Mouse (Mus musculus) neural tube, embryonic 13.5 days (tissue): ENCODE data around the gene Afg1l. TPM values are rescaled to one million over a fixed set of nuclear protein-coding genes. Genes with fewer than 3 reads are reported as not detected.

Source experiments
- ATAC-seq: fragments of 200-750 bp; cut with Nextera tagmentation; 2 replicates; pipeline ENCODE4 v1.8.0; 2017; ENCODE audit warnings: low read depth, mild to moderate bottlenecking, moderate TSS enrichment, moderate library complexity
- H3K27ac ChIP-seq: fragments of 300-500 bp; sonication (generic); replicated peaks from 2 replicates; pipeline ENCODE4 v1.5.1; 2015; ENCODE audit warnings: moderate library complexity, mild to moderate bottlenecking, inconsistent platforms
- H3K27me3 ChIP-seq: fragments of 300-500 bp; sonication (generic); 2 replicates; pipeline ENCODE4 v1.6.1; 2015; ENCODE audit warnings: mild to moderate bottlenecking, inconsistent platforms
- H3K36me3 ChIP-seq: fragments of 300-500 bp; sonication (generic); 2 replicates; pipeline ENCODE4 v1.6.1; 2015; ENCODE audit warnings: mild to moderate bottlenecking, inconsistent platforms
- H3K4me1 ChIP-seq: fragments of 300-500 bp; sonication (generic); replicated peaks from 2 replicates; pipeline ENCODE4 v1.6.1; 2015; ENCODE audit warnings: inconsistent platforms
- H3K4me2 ChIP-seq: fragments of 300-500 bp; sonication (generic); 2 replicates; pipeline ENCODE4 v1.6.1; 2015; ENCODE audit warnings: inconsistent platforms, mild to moderate bottlenecking, moderate library complexity
- H3K4me3 ChIP-seq: fragments of 300-500 bp; sonication (generic); 2 replicates; pipeline ENCODE4 v1.5.1; 2015; ENCODE audit warnings: mild to moderate bottlenecking, inconsistent platforms
- H3K9ac ChIP-seq: fragments of 300-500 bp; sonication (generic); 2 replicates; pipeline ENCODE4 v1.6.1; 2015; ENCODE audit warnings: moderate library complexity, mild to moderate bottlenecking, inconsistent platforms
- H3K9me3 ChIP-seq: fragments of 300-500 bp; sonication (generic); 2 replicates; pipeline ENCODE4 v1.6.1; 2016; ENCODE audit warnings: inconsistent platforms
- WGBS: fragments of 180-500 bp; shearing (Covaris S2); methylation state at CpG from one replicate; pipeline ENCODE4 v1.1.7; 2015; 5-methylcytosine and 5-hydroxymethylcytosine counted together
- polyA plus RNA-seq: library from polyadenylated mRNA; unstranded; fragments of >200 nt; fragmentation: Nextera tagmentation; extraction: Ambion mirVana; gene quantifications from 2 replicates; pipeline ENCODE4 v1.2.1, GENCODE M21; 2015

Gene Afg1l
- polyA plus RNA-seq, 1 experiment from 2014 or later, result 6.5 TPM

GRCm38 (mm10) chr10:42277476-42278306, 200.7 kb downstream of the Afg1l start:
- ATAC-seq, result peak; percentile 92
- Histone ChIP-seq H3K27ac (peak overlapping the region; percentile 98), H3K9me3 (no peaks in the 10 kb centered on the region), H3K4me3 (peak overlapping the region; percentile 83), H3K27me3 (peaks cover 35% of the 10 kb centered on the region), H3K9ac (peak overlapping the region; percentile 89), H3K36me3 (no peaks in the 10 kb centered on the region), H3K4me2 (peak overlapping the region; percentile 98), H3K4me1 (peaks cover 30% of the 10 kb centered on the region)
- WGBS, result under 1% methylated on average over 78 of the region's 78 CpGs

GRCm38 (mm10) chr10:42276507-42277345, 201.6 kb downstream of the Afg1l start, which contains the start of gene Foxo3:
Gene Foxo3, minus strand, starts transcription at chr10:42276755.
- ATAC-seq, result peak; percentile 79
- Histone ChIP-seq H3K4me3 (peak within 1 kb of the TSS; percentile 83), H3K9me3 (no peaks in the 10 kb centered on the region), H3K9ac (peak within 1 kb of the TSS; percentile 89), H3K4me2 (peak within 1 kb of the TSS; percentile 98), H3K27me3 (peaks cover 35% of the 10 kb centered on the region), H3K36me3 (no peaks in the 10 kb centered on the region), H3K27ac (peak within 1 kb of the TSS; percentile 98), H3K4me1 (peaks cover 39% of the 10 kb centered on the region)
- WGBS, result under 1% methylated on average over 71 of the region's 88 CpGs

GRCm38 (mm10) chr10:42275871-42276501, 202.4 kb downstream of the Afg1l start:
- Histone ChIP-seq H3K4me3 (peak overlapping the region; percentile 83), H3K27ac (peak overlapping the region; percentile 98), H3K9me3 (no peaks in the 10 kb centered on the region), H3K27me3 (peaks cover 30% of the 10 kb centered on the region), H3K4me1 (peaks cover 46% of the 10 kb centered on the region), H3K9ac (peak overlapping the region; percentile 89), H3K36me3 (no peaks in the 10 kb centered on the region), H3K4me2 (peak overlapping the region; percentile 98)
- 0% methylated on average over 40 of the region's 40 CpGs for WGBS
- ATAC-seq, result peak; percentile 3

- ATAC-seq, result no peak
- peak overlapping the region; percentile 83 for H3K4me3 ChIP-seq
These were observed 202.9 kb downstream of the Afg1l start for GRCm38 (mm10) chr10:42275401-42275870.

GRCm38 (mm10) chr10:42274712-42275400, 203.5 kb downstream of the Afg1l start:
- H3K27ac ChIP-seq, result peak overlapping the region; percentile 98

More at GRCm38 (mm10) chr10:42275401-42275870, 202.9 kb downstream of the Afg1l start:
- Histone ChIP-seq H3K9ac (peak overlapping the region; percentile 89), H3K27ac (peak overlapping the region; percentile 98), H3K4me1 (peaks cover 48% of the 10 kb centered on the region), H3K4me2 (peak overlapping the region; percentile 98), H3K36me3 (no peaks in the 10 kb centered on the region), H3K27me3 (peaks cover 28% of the 10 kb centered on the region), H3K9me3 (no peaks in the 10 kb centered on the region)
- under 1% methylated on average over 49 of the region's 54 CpGs for WGBS

GRCm38 (mm10) chr10:42273760-42274691, 204.3 kb downstream of the Afg1l start:
- no peaks in the 10 kb centered on the region for H3K36me3 ChIP-seq
- H3K27ac ChIP-seq, result no peak overlapping the region
- no peak for ATAC-seq

More at GRCm38 (mm10) chr10:42274712-42275400, 203.5 kb downstream of the Afg1l start:
- H3K27me3 ChIP-seq, result peaks cover 24% of the 10 kb centered on the region
- no peaks in the 10 kb centered on the region for H3K9me3 ChIP-seq
- H3K4me3 ChIP-seq, result peak overlapping the region; percentile 83
- H3K4me2 ChIP-seq, result peak overlapping the region; percentile 98
- H3K9ac ChIP-seq, result peak overlapping the region; percentile 89
- ATAC-seq, result no peak
- under 1% methylated on average over 65 of the region's 65 CpGs for WGBS
- H3K4me1 ChIP-seq, result peaks cover 48% of the 10 kb centered on the region
- no peaks in the 10 kb centered on the region for H3K36me3 ChIP-seq

DNA sequence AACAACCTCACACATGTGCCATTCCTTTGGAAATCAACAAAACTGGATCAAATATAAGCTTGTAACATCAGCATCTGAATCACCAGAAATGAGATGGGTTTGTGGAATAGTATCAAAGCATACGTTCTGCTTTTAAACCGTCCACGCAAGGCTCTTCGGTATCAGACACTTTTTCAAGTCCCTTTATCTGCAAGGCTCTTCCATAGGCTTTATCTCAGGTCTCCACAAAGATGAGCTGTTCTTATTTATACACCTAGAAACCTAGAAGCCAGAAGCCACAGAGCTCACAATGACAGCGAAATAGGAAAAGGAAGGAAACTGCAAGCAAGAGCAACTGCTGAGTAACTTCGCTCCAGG, 205.0 kb downstream of the Afg1l start:
- Histone ChIP-seq H3K9me3 (no peaks in the 10 kb centered on the region), H3K4me1 (peaks cover 43% of the 10 kb centered on the region), H3K9ac (peak overlapping the region; percentile 89), H3K27ac (no peak overlapping the region), H3K36me3 (no peaks in the 10 kb centered on the region), H3K4me3 (peak overlapping the region; percentile 83), H3K27me3 (peaks cover 16% of the 10 kb centered on the region; the same call in 1 of the 2 replicates), H3K4me2 (peak overlapping the region; percentile 98)
- 65% methylated on average over 6 of the region's 6 CpGs for WGBS
- ATAC-seq, result no peak

More at GRCm38 (mm10) chr10:42273760-42274691, 204.3 kb downstream of the Afg1l start:
- peak overlapping the region; percentile 89 for H3K9ac ChIP-seq
- peaks cover 16% of the 10 kb centered on the region; the same call in 1 of the 2 replicates for H3K27me3 ChIP-seq
- H3K4me2 ChIP-seq, result peak overlapping the region; percentile 98
- H3K9me3 ChIP-seq, result no peaks in the 10 kb centered on the region
- peaks cover 48% of the 10 kb centered on the region for H3K4me1 ChIP-seq
- peak overlapping the region; percentile 83 for H3K4me3 ChIP-seq
- WGBS, result 7% methylated on average over 21 of the region's 21 CpGs

GRCm38 (mm10) chr10:42271454-42272230, 206.7 kb downstream of the Afg1l start:
- WGBS, result 65% methylated on average over 11 of the region's 11 CpGs
- H3K27ac ChIP-seq, result no peak overlapping the region
- H3K9me3 ChIP-seq, result no peaks in the 10 kb centered on the region
- H3K36me3 ChIP-seq, result no peaks in the 10 kb centered on the region; the same call in 1 of the 2 replicates
- no peak for ATAC-seq
- H3K4me1 ChIP-seq, result peaks cover 41% of the 10 kb centered on the region
- H3K4me2 ChIP-seq, result 0 out of 2 replicates have a peak overlapping the region, but pooled peaks have one; percentile 14
- H3K9ac ChIP-seq, result peak overlapping the region; percentile 17; the same call in 1 of the 2 replicates
- H3K27me3 ChIP-seq, result peaks cover 16% of the 10 kb centered on the region; the same call in 1 of the 2 replicates
- H3K4me3 ChIP-seq, result no peak overlapping the region

- Histone ChIP-seq H3K27ac (no peak overlapping the region), H3K9me3 (no peaks in the 10 kb centered on the region), H3K4me2 (no peak overlapping the region), H3K36me3 (peaks cover 11% of the 10 kb centered on the region), H3K9ac (no peak overlapping the region), H3K27me3 (peaks cover 16% of the 10 kb centered on the region; the same call in 1 of the 2 replicates), H3K4me3 (no peak overlapping the region), H3K4me1 (peaks cover 40% of the 10 kb centered on the region)
- WGBS, result 60% methylated on average over 10 of the region's 10 CpGs
- no peak for ATAC-seq
These were observed 207.9 kb downstream of the Afg1l start for GRCm38 (mm10) chr10:42270277-42271083.
